Mouse (Mus musculus) natural killer cell, adult 2 months (primary cell): Measurements from ENCODE around the gene Usp46.

Experiments
- DNase-seq, 2 experiments: peaks; one replicate each; pipeline ENCODE4 v3.0.0; 2022; ENCODE audit warnings: low spot score in 2 of 2

Usp46 gene

GRCm38 (mm10) chr5:73955005-73955404 lies 113.2 kb downstream of the Usp46 start:
- DNase-seq = no peak

DNA sequence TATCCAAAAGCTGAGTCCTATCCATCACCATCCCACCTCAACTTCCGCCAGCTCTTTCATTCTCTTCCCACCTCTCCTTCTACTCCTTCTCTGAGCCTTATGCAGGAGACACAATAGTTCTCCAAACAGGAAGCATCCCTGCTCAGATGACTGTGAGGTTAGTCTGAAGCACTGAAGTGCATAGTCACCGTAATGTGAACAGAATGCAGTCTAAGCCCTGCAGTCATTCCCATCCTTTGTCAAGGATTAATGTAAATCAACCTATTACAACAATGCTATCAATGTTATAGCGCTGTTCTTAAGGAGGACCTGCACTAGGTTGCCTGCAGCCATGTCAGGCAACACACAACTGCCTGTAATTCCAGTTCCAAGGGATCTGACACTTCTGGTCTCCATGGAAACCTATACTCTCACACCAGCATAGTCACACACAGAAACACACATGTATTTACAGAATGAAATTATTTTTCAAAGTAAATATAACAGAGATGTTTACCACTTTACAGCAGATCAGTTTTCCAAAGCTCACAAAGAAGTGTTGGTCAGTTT lies 115.1 kb downstream of the Usp46 start:
- DNase-seq = no peak

DNA sequence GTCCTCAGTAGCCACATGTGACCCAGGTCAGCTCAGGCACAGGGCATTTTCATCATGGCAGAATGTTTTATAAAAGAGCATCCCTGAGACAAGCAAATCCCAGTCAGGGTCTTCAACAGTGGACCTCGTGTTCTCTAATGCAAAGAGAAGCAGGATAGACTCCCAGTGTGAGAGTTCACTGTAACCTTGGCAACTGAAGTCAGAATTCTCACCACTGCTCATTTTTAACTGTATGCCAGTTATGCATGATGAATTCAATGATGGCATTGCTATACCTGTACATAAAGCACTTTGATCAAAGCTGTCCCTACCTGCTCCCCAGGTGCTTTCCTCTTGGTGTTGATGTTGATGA lies 116.6 kb downstream of the Usp46 start:
- no peak for DNase-seq

GRCm38 (mm10) chr5:73950809-73951648 lies 117.2 kb downstream of the Usp46 start:
- DNase-seq = no peak
